Mouse (Mus musculus): ENCODE measurements at regions not wholly inside any gene's neighbourhood (a gene's known extent, or its start where the extent isn't known, plus 50 kb on each side); places are given as distances from the start of the nearest gene placed in this dataset.
"Not testable (repeated sequence)": the region's sequence is repeated elsewhere in the genome, so short reads cannot be mapped to it uniquely, and the experiment has no call there.

DNA sequence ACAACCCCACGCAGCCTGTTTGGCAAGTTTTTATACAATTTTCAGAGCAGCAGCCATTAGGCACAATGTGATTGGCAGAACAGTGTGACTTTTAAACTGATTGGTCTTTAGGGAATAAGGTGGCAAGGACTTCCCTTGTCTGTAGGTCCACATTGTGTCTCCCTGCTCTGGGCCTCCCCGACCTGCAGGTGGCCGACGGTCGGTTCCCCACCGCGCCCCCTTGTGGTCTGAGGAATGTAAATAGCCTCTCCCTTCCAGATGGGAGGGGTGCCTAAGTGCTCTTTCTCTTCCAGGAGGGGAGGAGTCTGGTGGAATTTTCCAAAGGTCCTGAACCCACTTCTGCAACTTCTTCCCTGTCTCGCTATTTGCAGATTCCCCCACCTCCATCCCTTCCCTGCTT, 52.5 kb upstream of the Prr5 start:
- peak; percentile 80 for TF ChIP-seq CTCF (IDR thresholded peaks at IDR 0.05; ENCODE audit: low read depth, low read length)
- not testable (repeated sequence) for TF ChIP-seq POLR2A (IDR thresholded peaks at IDR 0.05; ENCODE audit: extremely low read depth, insufficient read depth, low read length)

All from liver, adult 2 months (tissue).